8 mouse cellular contexts compared by ENCODE assay signal in the genomic region with DNA sequence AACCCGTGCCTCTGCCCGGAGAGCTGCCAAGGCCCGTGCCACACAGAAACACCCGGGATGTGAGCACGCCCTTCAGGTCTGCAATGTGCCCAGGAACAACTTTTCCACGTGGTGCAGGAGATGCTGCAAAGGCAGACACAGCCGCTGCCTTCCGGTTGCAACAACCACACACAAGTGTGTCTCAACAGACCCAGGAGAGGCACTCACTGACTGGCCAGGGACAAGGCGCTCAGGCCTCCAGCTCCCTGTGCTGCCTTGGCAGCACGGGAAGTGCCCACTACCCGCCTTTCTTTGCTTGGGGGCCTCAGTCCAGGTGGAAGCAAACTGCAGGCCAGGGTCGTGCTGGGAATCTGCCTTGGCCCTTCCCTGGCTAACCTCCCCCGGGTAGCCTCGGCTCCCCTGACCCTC. TPM values are rescaled to one million over a fixed set of nuclear protein-coding genes. Genes with fewer than 3 reads are reported as not detected.
A peak's percentile ranks its signal among the peaks of the same experiment; 100 is the strongest.
DNase-seq lines count a peak whose midpoint lies in the region; ATAC-seq and TF ChIP-seq lines count a peak whose summit lies in the region.

No protein-coding gene starts in this region.

- peak overlapping the region; percentile 96 for H3K4me2 ChIP-seq in hindbrain, embryonic 14.5 days (replicated peaks)

- peak overlapping the region; percentile 94 for H3K9ac ChIP-seq in hindbrain, embryonic 14.5 days

- peak; percentile 53; the same call in 1 of the 2 replicates for ATAC-seq in erythroid progenitor cell, adult 5-6 weeks (replicated peaks; ENCODE audit: low FRiP score, poor library complexity, severe bottlenecking)
- no peak for ATAC-seq in hindbrain, embryonic 14.5 days (ENCODE audit: low FRiP score)
- peak; percentile 69 for ATAC-seq in megakaryocyte progenitor cell, adult 5-6 weeks (replicated peaks; ENCODE audit: poor library complexity)

- peaks cover 34% of the 10 kb centered on the region for H3K4me1 ChIP-seq in E14TG2a.4 (replicated peaks; ENCODE audit: low read depth, low read length)
- H3K4me1 ChIP-seq in hindbrain, embryonic 14.5 days (replicated peaks; ENCODE audit: control insufficient read depth, insufficient read depth, low read length), result peaks cover 33% of the 10 kb centered on the region

- peak overlapping the region; percentile 94 for H3K4me3 ChIP-seq in E14TG2a.4 (replicated peaks; ENCODE audit: low read length)
- peak overlapping the region; percentile 98 for H3K4me3 ChIP-seq in hindbrain, embryonic 14.5 days (replicated peaks; ENCODE audit: low read length)

- H3K36me3 ChIP-seq in E14TG2a.4 (ENCODE audit: insufficient read depth, low read length), result no peaks in the 10 kb centered on the region
- H3K36me3 ChIP-seq in hindbrain, embryonic 14.5 days (replicated peaks; ENCODE audit: control insufficient read depth, insufficient read depth), result no peaks in the 10 kb centered on the region

- no peak for TF ChIP-seq CTCF in E14TG2a.4 (conservative IDR thresholded peaks at IDR 0.05; ENCODE audit: low read length)

- no peaks in the 10 kb centered on the region for H3K9me3 ChIP-seq in E14TG2a.4 (ENCODE audit: low read length)
- H3K9me3 ChIP-seq in hindbrain, embryonic 14.5 days (ENCODE audit: control insufficient read depth, low read length), result no peaks in the 10 kb centered on the region

- peaks cover 30% of the 10 kb centered on the region for H3K27me3 ChIP-seq in E14TG2a.4 (ENCODE audit: insufficient read depth, low read length)
- H3K27me3 ChIP-seq in hindbrain, embryonic 14.5 days (ENCODE audit: control insufficient read depth, insufficient read depth, low read length), result no peaks in the 10 kb centered on the region

- H3K27ac ChIP-seq in hindbrain, embryonic 14.5 days, result no peak overlapping the region

- DNase-seq in adrenal gland, postnatal 14 days, result peak; percentile 65
- DNase-seq in hindbrain, embryonic 14.5 days (ENCODE audit: low spot score), result no peak
- peak; percentile 30 to 34 for DNase-seq in left cerebral cortex, postnatal 36 days (ENCODE audit: low spot score in 2 of 2)
- DNase-seq in right cerebral cortex, postnatal 36 days (ENCODE audit: low spot score in 2 of 2), result peak; percentile 5 to 17
- DNase-seq in Muller cell, postnatal 12 days (ENCODE audit: inconsistent ontology term), result no peak

- intact Hi-C loops in left cerebral cortex, postnatal 36 days (cut with DNase I), result no loop called here

- under 1% methylated on average over 14 of the region's 14 CpGs for whole genome bisulfite sequencing in hindbrain, embryonic 14.5 days

RNA-seq across cellular contexts. Expression of a gene that starts 1.3 kb away (rescaled TPM):
- 33.6 and 33.9 TPM in 2 replicates for total RNA-seq in adrenal gland, postnatal 14 days (2021)
- total RNA-seq in erythroid progenitor cell, adult 5-6 weeks (2015; ENCODE audit: low replicate concordance), result 41.8 and 55.3 TPM in 2 replicates
- total RNA-seq in erythroid progenitor cell, adult 5-6 weeks (2017; ENCODE audit: low replicate concordance), result 51.1 and 56.0 TPM in 2 replicates
- 17.5 and 18.6 TPM in 2 replicates for polyA plus RNA-seq in hindbrain, embryonic 14.5 days (2014; fragmentation: Nextera tagmentation; extraction: Ambion mirVana)
- total RNA-seq in left cerebral cortex, postnatal 36 days (2021), result 10 to 100 TPM; 56.4 to 60.2 TPM
- total RNA-seq in megakaryocyte progenitor cell, adult 5-6 weeks (2015), result 62.5 and 69.7 TPM in 2 replicates
- total RNA-seq in megakaryocyte progenitor cell, adult 5-6 weeks (2017), result 46.7 and 49.0 TPM in 2 replicates

RNA-seq across cellular contexts. Expression of a gene that starts 22.2 kb away (rescaled TPM):
- total RNA-seq in adrenal gland, postnatal 14 days (2021), result 557 and 670 TPM in 2 replicates
- 168 and 202 TPM in 2 replicates for total RNA-seq in erythroid progenitor cell, adult 5-6 weeks (2015; ENCODE audit: low replicate concordance)
- 155 and 186 TPM in 2 replicates for total RNA-seq in erythroid progenitor cell, adult 5-6 weeks (2017; ENCODE audit: low replicate concordance)
- 16.6 and 17.1 TPM in 2 replicates for polyA plus RNA-seq in hindbrain, embryonic 14.5 days (2014; fragmentation: Nextera tagmentation; extraction: Ambion mirVana)
- 100 to 1,000 TPM; 151 to 237 TPM for total RNA-seq in left cerebral cortex, postnatal 36 days (2021)
- total RNA-seq in megakaryocyte progenitor cell, adult 5-6 weeks (2015), result 1,076 and 1,152 TPM in 2 replicates
- total RNA-seq in megakaryocyte progenitor cell, adult 5-6 weeks (2017), result 820 and 1,286 TPM in 2 replicates

Comparison
In these comparisons a context has a peak if more than half of its experiments do, and no peak if none do; other contexts are left out.
1. DNase-seq: peak in adrenal gland, postnatal 14 days (single experiment), left cerebral cortex, postnatal 36 days (2 of 2) and right cerebral cortex, postnatal 36 days (2 of 2); none in hindbrain, embryonic 14.5 days (single experiment) and Muller cell, postnatal 12 days (single experiment).